Mouse (Mus musculus) spleen, postnatal 4 days (tissue): Measurements from ENCODE around the gene Axin1.

Experiments
- DNase-seq, 2 experiments: peaks; one replicate each; pipeline ENCODE4 v3.0.0; 2022; ENCODE audit warnings: low spot score in 2 of 2

Gene Axin1

GRCm38 (mm10) chr17:26237667-26238066 lies 99.2 kb downstream of the Axin1 start:
- DNase-seq: no peak

GRCm38 (mm10) chr17:26239551-26239950 lies 101.1 kb downstream of the Axin1 start:
- DNase-seq: no peak

GRCm38 (mm10) chr17:26240120-26240790 lies 101.8 kb downstream of the Axin1 start:
- no peak for DNase-seq

GRCm38 (mm10) chr17:26240990-26241389 lies 102.5 kb downstream of the Axin1 start:
- no peak for DNase-seq

GRCm38 (mm10) chr17:26243471-26244100 lies 105.1 kb downstream of the Axin1 start:
- DNase-seq: peak; percentile 65 to 83

GRCm38 (mm10) chr17:26244101-26244841 lies 105.8 kb downstream of the Axin1 start, which contains the start of gene Fam234a:
Gene Fam234a (minus strand): TSS chr17:26244242.
- DNase-seq: peak; percentile 87 to 91
